Comparison of ENCODE assay signal across 8 mouse cellular contexts in the genomic region with DNA sequence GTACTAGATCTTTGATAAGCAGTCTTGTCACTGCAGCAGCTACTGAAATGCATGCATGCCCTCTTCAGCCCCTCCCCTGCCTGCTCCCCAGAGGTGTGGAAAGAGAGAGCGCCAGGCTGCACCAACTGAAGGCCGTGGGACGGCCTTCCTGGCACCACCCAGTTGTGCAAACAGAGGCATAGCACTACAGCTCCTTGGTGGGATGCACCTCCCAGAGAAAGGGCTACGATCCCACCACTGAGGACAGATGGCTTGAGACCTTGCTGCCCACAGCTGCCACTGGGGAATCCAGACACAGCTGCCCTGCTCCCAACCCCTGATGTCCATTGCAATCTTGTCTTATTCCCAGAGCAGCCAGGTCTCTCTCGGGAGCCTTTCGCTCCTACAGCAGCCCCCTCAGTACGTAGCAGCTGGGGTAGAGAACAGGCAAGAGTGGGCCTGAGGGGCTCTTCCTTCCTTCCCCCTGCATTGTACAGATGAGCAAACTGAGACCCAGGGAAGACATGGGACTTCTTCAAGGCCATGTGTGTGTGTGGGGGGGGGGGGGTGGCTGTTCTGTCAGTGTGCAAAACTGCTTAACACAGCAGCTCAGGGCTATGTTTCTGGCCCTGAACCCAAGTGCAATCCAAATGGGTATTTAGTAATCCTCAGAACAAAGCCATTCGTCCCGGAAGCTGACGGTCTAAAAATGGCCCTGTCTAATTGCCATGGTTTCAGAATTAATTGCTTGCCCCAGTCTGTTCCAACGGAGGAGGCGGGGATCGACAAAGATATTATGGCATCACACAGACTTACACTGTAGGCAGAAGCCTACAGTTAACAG. TPM values are rescaled to one million over a fixed set of nuclear protein-coding genes. Genes with fewer than 3 reads are reported as not detected.
DNase-seq lines count a peak whose midpoint lies in the region; ATAC-seq and TF ChIP-seq lines count a peak whose summit lies in the region.

No protein-coding gene starts in this region.

- H3K9me3 ChIP-seq in heart, embryonic 11.5 days (replicated peaks; ENCODE audit: control insufficient read depth, low read length) = no peaks in the 10 kb centered on the region
- H3K9me3 ChIP-seq in hindbrain, embryonic 13.5 days = no peaks in the 10 kb centered on the region
- no peaks in the 10 kb centered on the region for H3K9me3 ChIP-seq in midbrain, embryonic 10.5 days (replicated peaks)

- no peak for TF ChIP-seq POLR2A in cerebellum, adult 2 months (IDR thresholded peaks at IDR 0.05; ENCODE audit: borderline replicate concordance, insufficient read depth, low read length)

- H3K4me2 ChIP-seq in heart, embryonic 11.5 days = no peak overlapping the region
- H3K4me2 ChIP-seq in hindbrain, embryonic 13.5 days = no peak overlapping the region

- DNase-seq in heart, adult 18-20 months = no peak
- DNase-seq in adrenal gland, postnatal 10 days = peak; percentile 67
- peak; percentile 22 for DNase-seq in midbrain, embryonic 10.5 days (ENCODE audit: low spot score)
- DNase-seq in cerebellum, adult 2 months = no peak
- DNase-seq in cerebellum, postnatal 4 days (ENCODE audit: low spot score in 2 of 2) = no peak
- no peak for DNase-seq in c-Kit-positive CD71-positive TER-119-positive erythroid progenitor cells, embryonic 14.5 days (ENCODE audit: low spot score)

- 60% methylated on average over 13 of the region's 13 CpGs for WGBS in heart, embryonic 11.5 days (ENCODE audit: insufficient replicate concordance)
- WGBS in hindbrain, embryonic 13.5 days = 28% methylated on average over 13 of the region's 13 CpGs
- WGBS in midbrain, embryonic 10.5 days = 73% methylated on average over 13 of the region's 13 CpGs
- 54% methylated on average over 13 of the region's 13 CpGs for WGBS in cerebellum, adult 2 months

- no peak overlapping the region for H3K27ac ChIP-seq in heart, embryonic 11.5 days (ENCODE audit: low read depth, low read length)
- peak overlapping the region; percentile 69 for H3K27ac ChIP-seq in hindbrain, embryonic 13.5 days
- H3K27ac ChIP-seq in midbrain, embryonic 10.5 days (replicated peaks) = peak overlapping the region; percentile 61
- H3K27ac ChIP-seq in cerebellum, adult 2 months (ENCODE audit: insufficient read depth, low read length) = no peak overlapping the region

- H3K4me3 ChIP-seq in heart, embryonic 11.5 days (ENCODE audit: low read depth, low read length) = no peak overlapping the region
- no peak overlapping the region for H3K4me3 ChIP-seq in hindbrain, embryonic 13.5 days
- H3K4me3 ChIP-seq in midbrain, embryonic 10.5 days = no peak overlapping the region
- H3K4me3 ChIP-seq in cerebellum, adult 2 months (replicated peaks; ENCODE audit: insufficient read depth, low read depth, low read length) = no peak overlapping the region

- no peak overlapping the region for H3K9ac ChIP-seq in heart, embryonic 11.5 days (ENCODE audit: low read depth, low read length)
- no peak overlapping the region for H3K9ac ChIP-seq in hindbrain, embryonic 13.5 days

- H3K27me3 ChIP-seq in heart, embryonic 11.5 days (ENCODE audit: control insufficient read depth, insufficient read depth, low read length) = no peaks in the 10 kb centered on the region
- H3K27me3 ChIP-seq in hindbrain, embryonic 13.5 days = no peaks in the 10 kb centered on the region
- no peaks in the 10 kb centered on the region for H3K27me3 ChIP-seq in midbrain, embryonic 10.5 days (ENCODE audit: low read depth, poor library complexity, severe bottlenecking)
- H3K27me3 ChIP-seq in cerebellum, adult 2 months (ENCODE audit: control insufficient read depth, insufficient read depth, low read length) = no peaks in the 10 kb centered on the region

- 0 out of 2 replicates have a peak, but pooled peaks have one; percentile 26 for ATAC-seq in heart, embryonic 11.5 days (replicated peaks; ENCODE audit: insufficient number of reproducible peaks, low FRiP score, low TSS enrichment)
- peak; percentile 65 for ATAC-seq in hindbrain, embryonic 13.5 days (ENCODE audit: low FRiP score)

- TF ChIP-seq CTCF in cerebellum, adult 2 months (IDR thresholded peaks at IDR 0.05; ENCODE audit: borderline replicate concordance, insufficient read depth, low read depth, low read length) = no peak

- H3K36me3 ChIP-seq in heart, embryonic 11.5 days (ENCODE audit: control insufficient read depth, insufficient read depth, low read length) = no peaks in the 10 kb centered on the region
- no peaks in the 10 kb centered on the region for H3K36me3 ChIP-seq in hindbrain, embryonic 13.5 days
- no peaks in the 10 kb centered on the region for H3K36me3 ChIP-seq in midbrain, embryonic 10.5 days

- H3K4me1 ChIP-seq in heart, embryonic 11.5 days (ENCODE audit: control insufficient read depth, insufficient read depth, low read length) = peaks cover 9% of the 10 kb centered on the region; the same call in 1 of the 2 replicates
- H3K4me1 ChIP-seq in hindbrain, embryonic 13.5 days (replicated peaks) = peaks cover 52% of the 10 kb centered on the region
- H3K4me1 ChIP-seq in midbrain, embryonic 10.5 days = peaks cover 29% of the 10 kb centered on the region
- peaks cover 10% of the 10 kb centered on the region for H3K4me1 ChIP-seq in cerebellum, adult 2 months (ENCODE audit: control insufficient read depth, insufficient read depth, low read length)

RNA-seq across cellular contexts. Expression of a gene that starts 46.9 kb away (rescaled TPM):
- 0.11 TPM in 1 of 2 replicates, not detected in the other for polyA plus RNA-seq in heart, embryonic 11.5 days (2014; fragmentation: Nextera tagmentation; extraction: Ambion mirVana)
- total RNA-seq in heart, adult 18-20 months (2021) = not detected
- total RNA-seq in adrenal gland, postnatal 10 days (2021) = 10 to 100 TPM in 1 of 2 experiments, 1 to 10 TPM in 1; 5.9 to 12.8 TPM
- 0.16 TPM in 1 of 2 replicates, not detected in the other for polyA plus RNA-seq in hindbrain, embryonic 13.5 days (2015; fragmentation: Nextera tagmentation; extraction: Ambion mirVana)
- 0.12 TPM in 1 of 2 replicates, not detected in the other for polyA plus RNA-seq in midbrain, embryonic 10.5 days (2016; fragmentation: Nextera tagmentation; extraction: Ambion mirVana)
- polyA plus RNA-seq in cerebellum, adult 2 months (2012; rRNA removed) = 0.11 TPM in 1 of 2 replicates, not detected in the other

Comparison
In these comparisons a context has a peak if more than half of its experiments do, and no peak if none do; other contexts are left out.
1. H3K27ac ChIP-seq: peak in hindbrain, embryonic 13.5 days (single experiment) and midbrain, embryonic 10.5 days (single experiment); none in heart, embryonic 11.5 days (single experiment) and cerebellum, adult 2 months (single experiment).
2. DNase-seq: peak in adrenal gland, postnatal 10 days (single experiment) and midbrain, embryonic 10.5 days (single experiment); none in heart, adult 18-20 months (0 of 2), cerebellum, adult 2 months (0 of 2), cerebellum, postnatal 4 days (0 of 2) and c-Kit-positive CD71-positive TER-119-positive erythroid progenitor cells, embryonic 14.5 days (single experiment).